Mouse (Mus musculus): ENCODE measurements at regions not wholly inside any gene's neighbourhood (a gene's known extent, or its start where the extent isn't known, plus 50 kb on each side); places are given as distances from the start of the nearest gene placed in this dataset.

DNA sequence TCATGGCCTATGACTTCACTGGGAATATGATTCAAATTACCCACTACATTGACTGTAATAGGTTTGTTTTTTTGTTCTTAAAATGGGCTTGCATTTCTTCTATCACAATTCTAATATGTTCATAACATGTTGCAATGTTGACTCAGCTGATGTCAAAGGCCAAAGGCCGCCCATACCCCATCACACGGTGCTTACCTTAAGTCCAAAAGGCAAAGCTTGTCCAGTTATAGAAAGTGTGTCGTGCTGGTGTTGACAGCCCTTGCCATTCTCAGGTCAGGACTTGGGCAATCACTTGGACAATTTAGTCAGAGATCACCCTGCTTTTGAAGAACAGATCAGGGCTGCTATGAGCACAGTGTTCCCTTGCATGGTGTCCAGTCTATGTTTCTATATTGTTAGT lies 321.5 kb upstream of the Sall1 start:
- no peak for DNase-seq (ENCODE audit: low spot score in 2 of 2)

GRCm38 (mm10) chr8:89358411-89358810 lies 314.4 kb upstream of the Sall1 start:
- no peak for DNase-seq (ENCODE audit: low spot score in 2 of 2)

GRCm38 (mm10) chr8:89345547-89345946 lies 301.6 kb upstream of the Sall1 start:
- no peak for DNase-seq (ENCODE audit: low spot score in 2 of 2)

DNA sequence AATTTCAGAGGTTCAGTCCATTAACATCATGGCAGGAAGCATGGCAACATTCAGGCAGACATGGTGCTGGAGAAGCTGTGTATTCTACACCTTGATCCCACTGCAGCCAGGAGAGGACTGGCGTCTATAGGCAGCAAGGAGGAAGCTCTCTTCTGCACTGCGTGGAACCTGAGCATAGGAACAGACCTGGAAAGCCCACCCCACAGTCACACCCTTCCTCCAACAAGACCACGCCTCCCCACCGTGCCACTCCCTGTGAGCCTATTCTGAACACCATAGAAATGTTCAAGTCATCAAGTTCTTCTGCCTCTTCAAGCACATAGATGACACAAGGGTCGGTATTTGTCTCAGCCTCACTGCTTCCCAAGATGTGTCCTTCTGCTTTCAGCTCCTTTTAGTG lies 297.7 kb upstream of the Sall1 start:
- no peak for DNase-seq (ENCODE audit: low spot score in 2 of 2)

GRCm38 (mm10) chr8:89335416-89335815 lies 291.5 kb upstream of the Sall1 start:
- no peak for DNase-seq (ENCODE audit: low spot score in 2 of 2)

- no peak for DNase-seq (ENCODE audit: low spot score in 2 of 2)
These were observed 281.9 kb upstream of the Sall1 start for GRCm38 (mm10) chr8:89325751-89326351.

GRCm38 (mm10) chr8:89325248-89325645 lies 281.3 kb upstream of the Sall1 start:
- DNase-seq (ENCODE audit: low spot score in 2 of 2) = no peak

DNA sequence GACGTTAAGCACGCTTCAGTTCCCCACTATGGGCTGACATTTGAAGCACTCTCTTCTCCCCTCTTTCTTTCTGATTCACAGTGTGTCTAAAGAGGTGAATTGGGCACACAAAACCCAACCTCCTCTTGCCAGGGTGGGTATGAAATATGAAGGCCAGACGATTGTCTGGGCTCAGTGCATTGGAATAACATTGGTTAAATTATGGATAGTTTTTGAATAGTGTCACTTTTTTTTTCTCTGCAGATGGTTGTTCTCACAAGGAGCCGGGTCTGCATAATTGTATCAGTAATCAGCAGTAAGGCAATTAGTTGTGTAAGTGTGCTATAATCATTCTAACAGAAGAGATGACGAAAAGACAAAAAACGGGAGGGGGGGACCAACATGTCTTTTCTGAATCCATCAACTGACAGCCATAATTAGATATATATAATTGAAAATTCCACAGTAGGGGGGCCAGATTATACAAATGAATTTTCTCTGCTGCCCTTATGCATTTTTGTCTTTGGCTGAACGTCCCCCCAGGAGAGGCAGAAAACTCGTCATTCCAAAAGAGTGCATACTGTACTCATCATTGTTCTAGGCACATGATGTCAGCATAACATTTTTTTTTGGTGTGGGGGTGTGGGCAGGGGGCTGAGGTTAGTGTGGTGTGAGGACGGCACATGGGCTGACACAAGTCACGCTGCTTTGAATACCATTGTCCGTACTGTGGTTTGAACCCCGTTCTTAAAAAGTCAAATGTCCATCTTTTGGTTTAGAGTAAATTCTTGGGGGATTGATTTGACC lies 280.7 kb upstream of the Sall1 start:
- DNase-seq (ENCODE audit: low spot score in 2 of 2) = no peak

GRCm38 (mm10) chr8:89317514-89318289 lies 273.7 kb upstream of the Sall1 start:
- peak in 1 of 2 experiments; percentile 30 for DNase-seq (ENCODE audit: low spot score in 2 of 2)

- DNase-seq (ENCODE audit: low spot score in 2 of 2) = no peak
These were observed 272.7 kb upstream of the Sall1 start for GRCm38 (mm10) chr8:89316566-89317175.

DNA sequence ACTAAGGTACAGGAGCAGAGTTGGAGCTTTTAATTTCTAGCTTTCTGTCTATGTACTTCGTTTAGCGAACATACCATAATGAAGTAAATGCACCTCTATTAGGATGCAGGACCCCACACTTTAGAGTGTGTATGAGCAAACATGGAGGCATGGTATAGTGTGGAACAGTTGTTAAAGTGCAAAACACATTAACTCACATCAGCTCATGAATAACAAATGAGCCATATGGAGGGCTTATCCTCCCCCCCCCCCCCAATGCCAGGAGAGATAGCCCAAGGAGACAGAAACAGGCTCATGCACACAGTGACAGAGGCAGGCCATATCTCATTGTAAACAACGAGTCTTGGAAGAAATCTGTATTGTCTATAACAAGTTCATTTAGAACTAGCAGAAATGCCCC lies 270.9 kb upstream of the Sall1 start:
- no peak for DNase-seq (ENCODE audit: low spot score in 2 of 2)

DNA sequence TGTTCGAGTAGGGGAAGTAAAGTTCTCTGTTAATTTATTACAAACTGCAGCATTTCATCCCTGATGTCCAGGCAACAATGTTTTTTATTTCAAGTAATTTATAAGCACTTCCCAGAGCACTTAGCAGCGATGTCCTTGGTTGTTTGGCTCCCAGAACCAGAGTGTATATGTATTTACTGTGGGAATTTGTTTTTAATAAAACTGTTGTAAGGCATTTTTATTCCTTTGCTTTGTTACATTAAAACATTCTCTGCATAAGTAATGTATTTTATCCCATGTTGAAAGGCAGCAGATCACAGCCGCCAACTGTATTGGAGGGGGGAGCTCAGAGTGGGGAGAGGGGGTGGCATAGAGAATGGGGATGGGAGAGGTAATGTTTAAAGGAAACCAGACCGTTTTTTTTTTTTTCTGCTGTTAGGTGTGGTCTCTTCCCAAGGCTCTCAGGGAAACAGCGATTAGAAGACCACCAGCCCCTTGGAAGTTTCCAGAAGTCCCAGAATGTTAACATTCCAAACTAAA lies 266.8 kb upstream of the Sall1 start:
- DNase-seq (ENCODE audit: low spot score in 2 of 2) = no peak

DNA sequence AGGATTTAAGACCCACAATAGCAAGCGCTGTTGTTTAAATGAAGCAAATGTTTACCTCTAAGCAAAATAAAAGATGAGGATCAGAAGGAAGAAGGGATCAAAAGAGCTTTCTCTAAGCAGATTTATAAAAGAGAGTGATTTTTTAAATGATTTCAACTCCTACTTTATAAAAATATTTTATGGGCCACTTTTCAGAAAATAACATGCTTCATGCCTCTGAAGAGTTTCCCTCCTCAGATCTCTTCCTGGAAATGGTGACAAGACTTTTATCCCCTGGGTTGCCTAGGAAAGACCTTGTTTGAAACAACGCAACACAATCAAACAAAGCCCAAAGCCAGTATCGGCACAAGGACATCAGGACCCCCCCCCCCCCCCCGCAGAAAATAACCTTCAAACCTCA lies 265.6 kb upstream of the Sall1 start:
- DNase-seq (ENCODE audit: low spot score in 2 of 2) = no peak

DNA sequence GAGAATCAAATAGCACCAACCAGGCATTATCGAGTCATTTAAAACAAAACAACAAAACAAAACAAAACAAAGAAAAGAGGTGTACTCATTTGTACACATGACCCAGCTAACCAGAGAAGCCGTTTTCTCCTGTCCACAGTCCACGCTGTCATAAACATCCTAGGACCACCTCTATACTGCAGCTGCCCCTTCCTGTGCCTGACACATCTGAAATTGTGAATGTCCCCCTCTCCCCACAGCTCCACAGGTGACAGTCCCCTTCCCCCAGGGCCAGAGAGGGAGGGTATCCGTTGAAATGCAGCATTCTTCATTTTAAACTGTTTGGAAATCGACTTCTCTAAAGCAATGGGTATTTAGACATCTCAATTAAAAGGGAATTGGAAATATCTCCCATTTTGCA lies 265.0 kb upstream of the Sall1 start:
- DNase-seq (ENCODE audit: low spot score in 2 of 2) = no peak

- peak in 1 of 2 experiments; percentile 25 for DNase-seq (ENCODE audit: low spot score in 2 of 2)
These were observed 264.6 kb upstream of the Sall1 start for GRCm38 (mm10) chr8:89308532-89308931.

DNA sequence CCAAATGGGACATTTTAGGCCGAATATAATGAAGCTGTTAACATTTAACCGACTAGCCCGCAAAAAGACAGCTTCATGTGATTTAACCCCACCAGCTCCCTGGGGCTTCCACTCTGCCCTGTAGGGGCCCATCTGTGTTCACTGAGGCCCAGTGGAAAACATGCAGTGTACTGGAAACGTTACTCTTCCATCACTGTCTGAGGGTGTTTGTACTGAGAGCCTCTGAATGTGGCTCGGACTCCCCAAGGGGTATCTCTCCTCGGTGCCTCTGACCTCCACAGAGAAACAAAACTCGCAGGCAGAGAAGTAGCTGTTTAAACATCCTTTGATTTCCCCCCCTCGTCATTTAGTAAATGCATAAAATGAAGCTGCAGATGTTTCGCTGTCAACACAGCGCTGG lies 263.6 kb upstream of the Sall1 start:
- DNase-seq (ENCODE audit: low spot score in 2 of 2) = no peak

GRCm38 (mm10) chr8:89307085-89307484 lies 263.1 kb upstream of the Sall1 start:
- no peak for DNase-seq (ENCODE audit: low spot score in 2 of 2)

GRCm38 (mm10) chr8:89304116-89304515 lies 260.2 kb upstream of the Sall1 start:
- DNase-seq (ENCODE audit: low spot score in 2 of 2) = no peak

DNA sequence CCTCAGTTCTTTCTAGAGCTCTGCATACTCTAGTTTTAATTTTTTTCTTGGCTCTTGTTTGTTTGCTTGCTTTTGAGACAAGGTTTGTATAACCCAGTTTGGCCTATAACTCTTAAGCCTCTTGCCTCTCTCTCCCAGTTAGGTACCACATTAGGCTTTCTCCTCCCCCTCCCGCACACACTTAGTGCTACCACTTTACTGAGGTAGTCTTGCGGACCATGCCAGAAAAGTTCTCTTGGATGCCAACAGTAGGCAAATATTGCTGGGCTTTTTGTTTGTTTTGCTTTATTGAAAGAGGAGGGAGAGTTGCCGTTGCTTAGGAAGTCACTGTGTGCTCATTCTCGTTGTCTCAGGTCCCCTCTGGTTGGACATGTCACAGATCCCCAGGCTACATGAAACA lies 259.4 kb upstream of the Sall1 start:
- DNase-seq (ENCODE audit: low spot score in 2 of 2) = no peak

GRCm38 (mm10) chr8:89299637-89300036 lies 255.7 kb upstream of the Sall1 start:
- DNase-seq (ENCODE audit: low spot score in 2 of 2) = no peak

DNA sequence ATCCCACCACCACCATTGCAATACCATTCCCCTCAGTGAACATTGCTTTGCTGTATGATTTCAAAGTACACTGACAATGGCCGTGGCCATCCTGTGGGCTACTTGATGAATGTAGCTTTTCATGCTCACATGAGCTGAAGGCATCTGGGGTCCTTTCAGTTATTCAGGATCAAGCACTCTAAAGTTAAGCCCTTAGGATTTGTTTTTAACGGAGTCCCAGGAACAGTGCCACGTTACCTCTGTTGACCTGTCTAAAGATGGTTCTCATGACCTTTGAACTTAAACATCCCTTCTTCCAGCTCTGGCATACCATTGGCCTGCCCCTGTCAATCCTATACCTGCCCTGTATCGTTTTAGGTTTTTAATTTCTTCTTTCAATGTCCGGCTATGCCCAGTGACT lies 251.7 kb upstream of the Sall1 start:
- DNase-seq (ENCODE audit: low spot score in 2 of 2) = no peak

DNA sequence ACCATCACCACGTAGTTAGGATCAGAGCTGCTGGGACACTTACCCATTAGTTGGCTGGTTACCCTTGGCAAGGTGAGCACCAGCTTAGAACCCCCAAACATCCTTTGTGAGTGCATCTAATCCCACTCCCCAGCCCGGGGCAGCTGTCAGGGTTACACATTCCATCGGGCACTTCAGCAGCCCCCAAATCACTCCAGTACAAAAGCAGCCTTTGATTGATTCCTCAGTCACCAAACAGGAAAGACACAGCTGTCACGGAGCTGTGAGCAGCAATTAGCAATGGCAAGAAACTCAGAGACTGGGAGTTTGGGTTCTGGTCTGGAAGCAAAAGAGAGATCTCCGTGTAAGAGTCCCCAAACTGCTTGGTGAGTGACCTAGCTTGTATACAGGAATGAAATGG lies 245.1 kb upstream of the Sall1 start:
- no peak for DNase-seq (ENCODE audit: low spot score in 2 of 2)

Data from layer of hippocampus, postnatal 10 days (tissue).